Mouse (Mus musculus): ENCODE data around the gene Slc1a4. TPM values are rescaled to one million over a fixed set of nuclear protein-coding genes. Genes with fewer than 3 reads are reported as not detected.

Gene Slc1a4
- 15.9 and 18.6 TPM in 2 replicates for polyA plus RNA-seq (2012; rRNA removed)

- no peaks in the 10 kb centered on the region for H3K4me1 ChIP-seq (ENCODE audit: control insufficient read depth, insufficient read depth, low read length)
- DNase-seq = peak; percentile 91 to 96
- under 1% methylated on average over 48 of the region's 48 CpGs for WGBS
- peak within 1 kb of the TSS; percentile 76 for H3K27ac ChIP-seq (ENCODE audit: insufficient read depth, low read length)
- H3K27me3 ChIP-seq (ENCODE audit: control insufficient read depth, insufficient read depth, low read length) = no peaks in the 10 kb centered on the region
- TF ChIP-seq CTCF (IDR thresholded peaks at IDR 0.05; ENCODE audit: borderline replicate concordance, insufficient read depth, low read depth, low read length) (peak; percentile 64), POLR2A (IDR thresholded peaks at IDR 0.05; ENCODE audit: borderline replicate concordance, insufficient read depth, low read length) (peak; percentile 52)
- peak within 1 kb of the TSS; percentile 87 for H3K4me3 ChIP-seq (replicated peaks; ENCODE audit: insufficient read depth, low read depth, low read length)
These were observed at the start of gene Slc1a4 for GRCm38 (mm10) chr11:20332561-20333514. Gene Slc1a4 (minus strand): TSS chr11:20332713.

- Histone ChIP-seq H3K4me3 (replicated peaks; ENCODE audit: insufficient read depth, low read depth, low read length) (no peak overlapping the region), H3K27me3 (ENCODE audit: control insufficient read depth, insufficient read depth, low read length) (no peaks in the 10 kb centered on the region), H3K27ac (ENCODE audit: insufficient read depth, low read length) (no peak overlapping the region), H3K4me1 (ENCODE audit: control insufficient read depth, insufficient read depth, low read length) (no peaks in the 10 kb centered on the region)
- WGBS = 44% methylated on average over 4 of the region's 4 CpGs
- TF ChIP-seq CTCF (IDR thresholded peaks at IDR 0.05; ENCODE audit: borderline replicate concordance, insufficient read depth, low read depth, low read length) (no peak), POLR2A (IDR thresholded peaks at IDR 0.05; ENCODE audit: borderline replicate concordance, insufficient read depth, low read length) (no peak)
- no peak for DNase-seq
These were observed 47.6 kb upstream of the Slc1a4 start for GRCm38 (mm10) chr11:20380106-20380505.

- WGBS = 91% methylated on average over 7 of the region's 7 CpGs
- TF ChIP-seq CTCF (IDR thresholded peaks at IDR 0.05; ENCODE audit: borderline replicate concordance, insufficient read depth, low read depth, low read length) (no peak), POLR2A (IDR thresholded peaks at IDR 0.05; ENCODE audit: borderline replicate concordance, insufficient read depth, low read length) (no peak)
- H3K4me3 ChIP-seq (replicated peaks; ENCODE audit: insufficient read depth, low read depth, low read length) = no peak overlapping the region
These were observed 44.1 kb upstream of the Slc1a4 start for GRCm38 (mm10) chr11:20376642-20377041.

GRCm38 (mm10) chr11:20372616-20373211 lies 40.2 kb upstream of the Slc1a4 start:
- TF ChIP-seq POLR2A (IDR thresholded peaks at IDR 0.05; ENCODE audit: borderline replicate concordance, insufficient read depth, low read length) (no peak), CTCF (IDR thresholded peaks at IDR 0.05; ENCODE audit: borderline replicate concordance, insufficient read depth, low read depth, low read length) (no peak)
- DNase-seq = peak; percentile 35 to 44
- WGBS = 1% methylated on average over 8 of the region's 8 CpGs
- Histone ChIP-seq H3K4me1 (ENCODE audit: control insufficient read depth, insufficient read depth, low read length) (peaks cover 7% of the 10 kb centered on the region; the same call in 1 of the 2 replicates), H3K27me3 (ENCODE audit: control insufficient read depth, insufficient read depth, low read length) (no peaks in the 10 kb centered on the region), H3K27ac (ENCODE audit: insufficient read depth, low read length) (no peak overlapping the region), H3K4me3 (replicated peaks; ENCODE audit: insufficient read depth, low read depth, low read length) (no peak overlapping the region)

More at GRCm38 (mm10) chr11:20376642-20377041, 44.1 kb upstream of the Slc1a4 start:
- Histone ChIP-seq H3K27ac (ENCODE audit: insufficient read depth, low read length) (no peak overlapping the region), H3K4me1 (ENCODE audit: control insufficient read depth, insufficient read depth, low read length) (peaks cover 7% of the 10 kb centered on the region; the same call in 1 of the 2 replicates), H3K27me3 (ENCODE audit: control insufficient read depth, insufficient read depth, low read length) (no peaks in the 10 kb centered on the region)
- no peak for DNase-seq

- Histone ChIP-seq H3K4me3 (replicated peaks; ENCODE audit: insufficient read depth, low read depth, low read length) (no peak overlapping the region), H3K27ac (ENCODE audit: insufficient read depth, low read length) (no peak overlapping the region), H3K27me3 (ENCODE audit: control insufficient read depth, insufficient read depth, low read length) (no peaks in the 10 kb centered on the region), H3K4me1 (ENCODE audit: control insufficient read depth, insufficient read depth, low read length) (peaks cover 7% of the 10 kb centered on the region; the same call in 1 of the 2 replicates)
- no peak for TF ChIP-seq CTCF (IDR thresholded peaks at IDR 0.05; ENCODE audit: borderline replicate concordance, insufficient read depth, low read depth, low read length)
- no peak for TF ChIP-seq POLR2A (IDR thresholded peaks at IDR 0.05; ENCODE audit: borderline replicate concordance, insufficient read depth, low read length)
- no peak for DNase-seq
- 92% methylated on average over 2 of the region's 2 CpGs for WGBS
These were observed 38.0 kb upstream of the Slc1a4 start for GRCm38 (mm10) chr11:20370486-20370885.

GRCm38 (mm10) chr11:20366456-20366855 lies 33.9 kb upstream of the Slc1a4 start:
- Histone ChIP-seq H3K27me3 (ENCODE audit: control insufficient read depth, insufficient read depth, low read length) (no peaks in the 10 kb centered on the region), H3K4me1 (ENCODE audit: control insufficient read depth, insufficient read depth, low read length) (no peaks in the 10 kb centered on the region), H3K27ac (ENCODE audit: insufficient read depth, low read length) (no peak overlapping the region), H3K4me3 (replicated peaks; ENCODE audit: insufficient read depth, low read depth, low read length) (no peak overlapping the region)
- WGBS = 97% methylated on average over 1 of the region's 1 CpGs
- no peak for DNase-seq
- no peak for TF ChIP-seq POLR2A (IDR thresholded peaks at IDR 0.05; ENCODE audit: borderline replicate concordance, insufficient read depth, low read length)
- no peak for TF ChIP-seq CTCF (IDR thresholded peaks at IDR 0.05; ENCODE audit: borderline replicate concordance, insufficient read depth, low read depth, low read length)

GRCm38 (mm10) chr11:20361354-20361753 lies 28.8 kb upstream of the Slc1a4 start:
- no peak overlapping the region for H3K4me3 ChIP-seq (replicated peaks; ENCODE audit: insufficient read depth, low read depth, low read length)
- 79% methylated on average over 3 of the region's 3 CpGs for WGBS

More at GRCm38 (mm10) chr11:20361354-20361753, 28.8 kb upstream of the Slc1a4 start:
- no peak for DNase-seq
- Histone ChIP-seq H3K4me1 (ENCODE audit: control insufficient read depth, insufficient read depth, low read length) (no peaks in the 10 kb centered on the region), H3K27me3 (ENCODE audit: control insufficient read depth, insufficient read depth, low read length) (no peaks in the 10 kb centered on the region), H3K27ac (ENCODE audit: insufficient read depth, low read length) (no peak overlapping the region)
- TF ChIP-seq CTCF (IDR thresholded peaks at IDR 0.05; ENCODE audit: borderline replicate concordance, insufficient read depth, low read depth, low read length) (no peak), POLR2A (IDR thresholded peaks at IDR 0.05; ENCODE audit: borderline replicate concordance, insufficient read depth, low read length) (no peak)
